ENCODE assay signal across 23 mouse cellular contexts in the genomic region with DNA sequence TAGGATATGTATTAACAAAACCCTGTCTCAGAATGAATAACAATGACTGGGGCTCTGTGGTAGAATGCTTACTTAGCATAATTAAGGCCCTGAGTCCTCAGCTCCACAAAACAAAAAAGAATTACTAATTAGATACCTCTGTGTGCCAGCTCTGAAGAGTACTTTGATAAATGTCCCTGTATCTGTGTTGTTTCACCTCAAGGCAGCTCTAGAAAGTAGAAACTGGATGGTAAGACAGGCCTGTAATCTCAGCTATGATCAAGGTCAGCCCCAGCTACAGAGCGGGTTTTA. TPM values are rescaled to one million over a fixed set of nuclear protein-coding genes. Genes with fewer than 3 reads are reported as not detected.
DNase-seq lines count a peak whose midpoint lies in the region; ATAC-seq and TF ChIP-seq lines count a peak whose summit lies in the region.
"Had no signal": no experiment of that assay in that cellular context is flagged by ENCODE, and none has a peak within 500 bp of the region (broad histone marks: within the 10 kb centered on the region; RNA-seq: fewer than 3 reads in every experiment).

No protein-coding gene starts in this region.

- DNase-seq in gastrocnemius, adult 2 months: no peak
- DNase-seq in gastrocnemius, adult 8-10 months (ENCODE audit: low spot score in 2 of 2): no peak
- no peak for DNase-seq in liver, postnatal 0 days
- no peak for DNase-seq in liver, embryonic 11.5 days (ENCODE audit: low spot score)
- no peak for DNase-seq in MEL (ENCODE audit: low read depth, low spot score)
- no peak for DNase-seq in forebrain, embryonic 10.5 days (ENCODE audit: extremely low spot score, low spot score)
- DNase-seq: embryo, embryonic 11 days; heart, adult 18-20 months; heart, postnatal 10 days; heart, postnatal 36 days had no signal

- H3K27ac ChIP-seq in gastrocnemius, adult 2 months: peak overlapping the region; percentile 79; the same call in 1 of the 2 replicates
- H3K27ac ChIP-seq in liver, postnatal 0 days (ENCODE audit: low read depth): peak overlapping the region; percentile 76; the same call in 1 of the 2 replicates
- no peak overlapping the region for H3K27ac ChIP-seq in liver, embryonic 11.5 days (ENCODE audit: low read depth, low read length)
- H3K27ac ChIP-seq in MEL (ENCODE audit: control insufficient read depth, low read depth, low read length): peak overlapping the region; percentile 62
- H3K27ac ChIP-seq in forebrain, embryonic 10.5 days: no peak overlapping the region
- H3K27ac ChIP-seq in kidney, embryonic 15.5 days: no peak overlapping the region
- H3K27ac ChIP-seq: embryonic facial prominence, embryonic 10.5 days; embryonic facial prominence, embryonic 13.5 days; forebrain, embryonic 13.5 days; heart, embryonic 15.5 days; hindbrain, embryonic 14.5 days; hindbrain, postnatal 0 days had no signal

- 88% methylated on average over 1 of the region's 1 CpGs for WGBS in liver, postnatal 0 days (ENCODE audit: insufficient replicate concordance)
- 89% methylated on average over 1 of the region's 1 CpGs for WGBS in liver, embryonic 11.5 days
- WGBS in forebrain, embryonic 10.5 days: 97% methylated on average over 1 of the region's 1 CpGs
- 94% methylated on average over 1 of the region's 1 CpGs for WGBS in kidney, embryonic 15.5 days

- peaks cover 24% of the 10 kb centered on the region for H3K4me1 ChIP-seq in liver, postnatal 0 days (ENCODE audit: insufficient read depth)
- H3K4me1 ChIP-seq in liver, embryonic 11.5 days (replicated peaks; ENCODE audit: control insufficient read depth, insufficient read depth, low read length): peaks cover 23% of the 10 kb centered on the region
- peaks cover 26 to 39% of the 10 kb centered on the region in 2 experiments for H3K4me1 ChIP-seq in MEL (ENCODE audit: control insufficient read depth in 1 of 2, insufficient read depth in 2 of 2, low read length in 2 of 2)
- peaks cover 4% of the 10 kb centered on the region for H3K4me1 ChIP-seq in forebrain, embryonic 10.5 days
- H3K4me1 ChIP-seq in kidney, embryonic 15.5 days: no peaks in the 10 kb centered on the region
- H3K4me1 ChIP-seq: embryonic facial prominence, embryonic 13.5 days; heart, embryonic 12.5 days had no signal

- no peak for TF ChIP-seq RAD21 in MEL (IDR thresholded peaks at IDR 0.05; ENCODE audit: low read depth, low read length)

- H3K4me3 ChIP-seq in gastrocnemius, adult 2 months: no peak overlapping the region
- no peak overlapping the region for H3K4me3 ChIP-seq in liver, postnatal 0 days (ENCODE audit: low read depth, low read length)
- H3K4me3 ChIP-seq in liver, embryonic 11.5 days (ENCODE audit: low read depth, low read length): no peak overlapping the region
- no peak overlapping the region for H3K4me3 ChIP-seq in MEL (ENCODE audit: control insufficient read depth in 1 of 2, insufficient read depth in 1 of 2, low read depth in 2 of 2, low read length in 2 of 2)
- H3K4me3 ChIP-seq in forebrain, embryonic 10.5 days: no peak overlapping the region
- H3K4me3 ChIP-seq in kidney, embryonic 15.5 days (replicated peaks): no peak overlapping the region
- H3K4me3 ChIP-seq: embryonic facial prominence, embryonic 10.5 days; embryonic facial prominence, embryonic 13.5 days; erythroblast, embryonic 14.5 days; forebrain, embryonic 13.5 days; heart, embryonic 12.5 days; heart, embryonic 15.5 days; hindbrain, embryonic 10.5 days had no signal

- H3K36me3 ChIP-seq in liver, postnatal 0 days (replicated peaks; ENCODE audit: insufficient read depth, low read length): no peaks in the 10 kb centered on the region
- H3K36me3 ChIP-seq in liver, embryonic 11.5 days (ENCODE audit: control insufficient read depth, insufficient read depth, low read length): peaks cover 7% of the 10 kb centered on the region; the same call in 1 of the 2 replicates
- peaks cover 0 to 40% of the 10 kb centered on the region in 2 experiments; a peak in 2 of 4 replicates for H3K36me3 ChIP-seq in MEL (ENCODE audit: control insufficient read depth in 1 of 2, insufficient read depth in 2 of 2, low read length in 2 of 2)
- H3K36me3 ChIP-seq in forebrain, embryonic 10.5 days (replicated peaks): peaks cover 52% of the 10 kb centered on the region
- H3K36me3 ChIP-seq in kidney, embryonic 15.5 days: peaks cover 41% of the 10 kb centered on the region

- no peak for TF ChIP-seq POLR2A in MEL (IDR thresholded peaks at IDR 0.05; ENCODE audit: control insufficient read depth in 1 of 2, insufficient read depth in 1 of 2, low read depth in 1 of 2, low read length in 2 of 2, poor library complexity in 1 of 2)

- no peak for ATAC-seq in liver, postnatal 0 days
- no peak for ATAC-seq in liver, embryonic 11.5 days (replicated peaks; ENCODE audit: low FRiP score)
- no peak for ATAC-seq in kidney, embryonic 15.5 days (replicated peaks; ENCODE audit: low FRiP score)
- ATAC-seq: forebrain, embryonic 13.5 days; forebrain, embryonic 16.5 days; hindbrain, postnatal 0 days; inflammation-experienced regulatory T-cells, adult 6 months had no signal

- H3K9ac ChIP-seq in liver, postnatal 0 days (replicated peaks): no peak overlapping the region
- H3K9ac ChIP-seq in liver, embryonic 11.5 days (ENCODE audit: low read depth, low read length): no peak overlapping the region
- no peak overlapping the region for H3K9ac ChIP-seq in MEL (ENCODE audit: control insufficient read depth, low read depth, low read length, poor library complexity, severe bottlenecking)
- H3K9ac ChIP-seq in kidney, embryonic 15.5 days: no peak overlapping the region
- H3K9ac ChIP-seq: embryonic facial prominence, embryonic 13.5 days; forebrain, embryonic 13.5 days; heart, embryonic 12.5 days; heart, embryonic 15.5 days; hindbrain, embryonic 14.5 days had no signal

- TF ChIP-seq EP300 in liver, postnatal 0 days (IDR thresholded peaks at IDR 0.05; ENCODE audit: low read depth): no peak
- TF ChIP-seq EP300 in MEL (IDR thresholded peaks at IDR 0.05; ENCODE audit: low read depth in 1 of 2, low read length in 2 of 2): no peak

- intact Hi-C loops in gastrocnemius, adult 2 months (cut with DNase I): no loop called here

- no peak for TF ChIP-seq CTCF in gastrocnemius, adult 2 months (IDR thresholded peaks at IDR 0.05)
- TF ChIP-seq CTCF in liver, postnatal 0 days (IDR thresholded peaks at IDR 0.05; ENCODE audit: low read depth): no peak
- no peak for TF ChIP-seq CTCF in MEL (IDR thresholded peaks at IDR 0.05 in 2 of 3, conservative IDR thresholded peaks at IDR 0.05 in 1 of 3; ENCODE audit: control insufficient read depth in 1 of 3, insufficient read depth in 1 of 3, low read depth in 2 of 3, low read length in 3 of 3, poor library complexity in 1 of 3, severe bottlenecking in 1 of 3)

- H3K9me3 ChIP-seq in liver, postnatal 0 days (ENCODE audit: low read length): no peaks in the 10 kb centered on the region
- no peaks in the 10 kb centered on the region for H3K9me3 ChIP-seq in liver, embryonic 11.5 days (ENCODE audit: control insufficient read depth, low read length)
- H3K9me3 ChIP-seq in MEL (replicated peaks; ENCODE audit: insufficient read depth, low read length): no peaks in the 10 kb centered on the region
- no peaks in the 10 kb centered on the region for H3K9me3 ChIP-seq in forebrain, embryonic 10.5 days
- H3K9me3 ChIP-seq in kidney, embryonic 15.5 days (replicated peaks): no peaks in the 10 kb centered on the region
- H3K9me3 ChIP-seq: embryonic facial prominence, embryonic 10.5 days; embryonic facial prominence, embryonic 13.5 days; forebrain, embryonic 13.5 days; G1E; heart, embryonic 15.5 days; hindbrain, embryonic 10.5 days had no signal

- no peak overlapping the region for H3K4me2 ChIP-seq in liver, postnatal 0 days (ENCODE audit: low read depth, low read length)
- H3K4me2 ChIP-seq in liver, embryonic 11.5 days: no peak overlapping the region
- H3K4me2 ChIP-seq in kidney, embryonic 15.5 days: no peak overlapping the region
- H3K4me2 ChIP-seq: embryonic facial prominence, embryonic 13.5 days; forebrain, embryonic 13.5 days; heart, embryonic 12.5 days; heart, embryonic 15.5 days; hindbrain, embryonic 14.5 days had no signal

- H3K79me2 ChIP-seq in MEL (ENCODE audit: control insufficient read depth, insufficient read depth, low read length, poor library complexity): no peaks in the 10 kb centered on the region

- H3K27me3 ChIP-seq in liver, postnatal 0 days (ENCODE audit: insufficient read depth, low read length): no peaks in the 10 kb centered on the region
- H3K27me3 ChIP-seq in liver, embryonic 11.5 days (replicated peaks; ENCODE audit: control insufficient read depth, insufficient read depth, low read length): no peaks in the 10 kb centered on the region
- no peaks in the 10 kb centered on the region for H3K27me3 ChIP-seq in MEL (ENCODE audit: control insufficient read depth in 1 of 2, insufficient read depth in 2 of 2, low read length in 2 of 2)
- H3K27me3 ChIP-seq in forebrain, embryonic 10.5 days (ENCODE audit: poor library complexity, severe bottlenecking): no peaks in the 10 kb centered on the region
- no peaks in the 10 kb centered on the region for H3K27me3 ChIP-seq in kidney, embryonic 15.5 days
- H3K27me3 ChIP-seq: embryonic facial prominence, embryonic 13.5 days; forebrain, embryonic 13.5 days; heart, embryonic 12.5 days; heart, embryonic 15.5 days had no signal

TF ChIP-seq in MEL, 35 proteins besides CTCF, POLR2A, EP300 and RAD21 (continues in another document):
- TF ChIP-seq SIN3A (IDR thresholded peaks at IDR 0.05; ENCODE audit: low read length): no peak

RNA-seq across cellular contexts. Expression of a gene that starts 11.1 kb away (rescaled TPM):
- total RNA-seq in gastrocnemius, adult 2 months (2021): 10 to 100 TPM; 10.7 to 13.0 TPM
- total RNA-seq in gastrocnemius, adult 8-10 months (2022): 10 to 100 TPM; 10.3 to 14.7 (median 13.5) TPM
- polyA plus RNA-seq in liver, postnatal 0 days (2015; fragmentation: Nextera tagmentation; extraction: Ambion mirVana): 22.6 and 28.3 TPM in 2 replicates
- polyA plus RNA-seq in liver, embryonic 11.5 days (2014; fragmentation: Nextera tagmentation; extraction: Ambion mirVana): 25.0 and 27.8 TPM in 2 replicates
- 4.2 and 4.9 TPM in 2 replicates for total RNA-seq in MEL (2012; rRNA removed)
- polyA plus RNA-seq in MEL (2012; ENCODE audit: insufficient read depth in 1 of 2, insufficient read length in 2 of 2, low read depth in 1 of 2, low replicate concordance in 2 of 2, missing spikeins in 1 of 2): 10 to 100 TPM in 1 of 2 experiments, not detected in 1; 29.1 TPM
- 51.4 and 57.3 TPM in 2 replicates for polyA plus RNA-seq in forebrain, embryonic 10.5 days (2016; fragmentation: Nextera tagmentation; extraction: Ambion mirVana)
- polyA plus RNA-seq in kidney, embryonic 15.5 days (2015; fragmentation: Nextera tagmentation; extraction: Ambion mirVana): 45.9 and 51.9 TPM in 2 replicates

RNA-seq across cellular contexts. Expression of a gene that starts 26.3 kb away (rescaled TPM):
- 10 to 100 TPM; 31.4 to 32.7 TPM for total RNA-seq in gastrocnemius, adult 2 months (2021)
- 10 to 100 TPM; 32.8 to 36.4 (median 35.9) TPM for total RNA-seq in gastrocnemius, adult 8-10 months (2022)
- 302 and 303 TPM in 2 replicates for polyA plus RNA-seq in liver, postnatal 0 days (2015; fragmentation: Nextera tagmentation; extraction: Ambion mirVana)
- polyA plus RNA-seq in liver, embryonic 11.5 days (2014; fragmentation: Nextera tagmentation; extraction: Ambion mirVana): 48.1 and 49.3 TPM in 2 replicates
- total RNA-seq in MEL (2012; rRNA removed): 40.3 and 40.4 TPM in 2 replicates
- 10 to 100 TPM in 1 of 2 experiments, not detected in 1; 64.4 TPM for polyA plus RNA-seq in MEL (2012; ENCODE audit: insufficient read depth in 1 of 2, insufficient read length in 2 of 2, low read depth in 1 of 2, low replicate concordance in 2 of 2, missing spikeins in 1 of 2)
- polyA plus RNA-seq in forebrain, embryonic 10.5 days (2016; fragmentation: Nextera tagmentation; extraction: Ambion mirVana): 118 TPM in 2 replicates
- 78.2 and 89.0 TPM in 2 replicates for polyA plus RNA-seq in kidney, embryonic 15.5 days (2015; fragmentation: Nextera tagmentation; extraction: Ambion mirVana)

Comparison
In these comparisons a context has a peak if more than half of its experiments do, and no peak if none do; other contexts are left out.
1. H3K27ac ChIP-seq: peak in gastrocnemius, adult 2 months (single experiment), liver, postnatal 0 days (single experiment) and MEL (single experiment); none in liver, embryonic 11.5 days (single experiment), forebrain, embryonic 10.5 days (single experiment) and kidney, embryonic 15.5 days (single experiment).